Mouse (Mus musculus): ENCODE data around the gene Zfp318. TPM values are rescaled to one million over a fixed set of nuclear protein-coding genes. Genes with fewer than 3 reads are reported as not detected.
A peak's percentile ranks its signal among the peaks of the same experiment; 100 is the strongest.

Gene Zfp318
- 10 to 100 TPM; 93.1 to 96.1 TPM for total RNA-seq (2021)

- intact Hi-C loops (cut with DNase I): loop anchor here (5.0 kb wide), 1 partner anchor 116 kb away; no protein-coding TSS in a partner anchor
- DNase-seq: peak; percentile 98
Measured at GRCm38 (mm10) chr17:46383294-46384060, at the start of gene Zfp318. Zfp318 (plus strand) TSS chr17:46383731.

DNA sequence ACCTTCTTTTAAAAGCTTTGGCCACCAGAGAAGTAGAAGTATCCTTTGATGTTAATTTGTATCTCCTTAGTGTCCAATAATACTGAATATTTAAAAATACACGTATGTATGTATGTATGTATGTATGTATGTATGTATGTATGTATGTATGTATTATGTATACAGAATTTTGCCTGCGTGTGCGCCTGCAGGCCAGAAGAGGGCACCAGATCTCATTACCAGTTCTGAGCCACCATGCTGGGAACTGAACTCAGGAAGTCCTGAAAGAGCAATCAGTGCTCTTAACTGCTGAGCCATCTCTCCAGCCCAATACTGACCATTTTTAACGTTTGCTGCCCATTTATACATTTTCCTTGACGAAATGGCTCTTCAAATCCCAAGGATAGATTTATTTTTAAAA is 47.1 kb upstream of the Zfp318 start:
- intact Hi-C loops (cut with DNase I): no loop called here
- no peak for DNase-seq

DNA sequence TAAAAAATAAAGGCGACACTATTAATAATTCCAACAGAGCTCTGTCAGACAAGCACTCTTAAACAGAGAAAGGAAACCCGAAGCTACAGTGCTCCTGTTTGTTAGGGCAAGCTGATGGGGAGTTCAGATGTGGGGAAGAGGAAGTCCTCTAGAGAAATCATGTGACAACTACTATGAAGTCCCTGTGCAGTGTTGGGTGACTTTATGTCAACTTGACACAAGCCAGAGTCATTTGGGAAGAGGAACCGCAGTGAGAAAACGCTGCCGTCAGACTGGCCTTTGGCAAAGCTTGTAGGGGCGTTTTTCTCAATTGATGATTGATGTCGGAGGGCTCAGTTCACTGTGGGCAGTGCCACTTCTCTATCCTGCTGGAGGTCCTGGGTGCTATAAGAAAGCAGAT is 42.3 kb upstream of the Zfp318 start:
- intact Hi-C loops (cut with DNase I): no loop called here
- DNase-seq: no peak

- intact Hi-C loops (cut with DNase I): no loop called here
- DNase-seq: no peak
Measured at GRCm38 (mm10) chr17:46351026-46351700, 32.4 kb upstream of the Zfp318 start.

DNA sequence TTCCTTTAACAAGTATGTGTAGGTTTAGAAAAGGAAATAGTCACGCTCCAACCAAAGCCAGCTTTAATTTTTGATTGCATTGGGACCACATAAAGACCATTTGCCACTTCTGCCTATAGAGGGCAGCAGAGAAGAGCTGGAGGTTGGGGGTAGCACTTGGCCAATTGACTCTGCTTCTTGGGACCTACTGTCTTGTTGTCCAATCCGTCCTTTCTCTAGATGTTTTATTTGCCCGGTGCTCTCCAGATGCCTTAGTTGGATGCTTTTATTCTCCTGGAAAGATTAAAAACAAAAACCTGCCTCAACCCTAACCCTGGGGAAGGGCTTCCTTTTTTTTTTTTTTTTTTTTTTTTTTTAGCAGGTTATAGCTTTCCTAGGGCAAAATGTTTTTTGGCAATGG is 11.7 kb upstream of the Zfp318 start:
- intact Hi-C loops (cut with DNase I): no loop called here
- peak; percentile 4 for DNase-seq

DNA sequence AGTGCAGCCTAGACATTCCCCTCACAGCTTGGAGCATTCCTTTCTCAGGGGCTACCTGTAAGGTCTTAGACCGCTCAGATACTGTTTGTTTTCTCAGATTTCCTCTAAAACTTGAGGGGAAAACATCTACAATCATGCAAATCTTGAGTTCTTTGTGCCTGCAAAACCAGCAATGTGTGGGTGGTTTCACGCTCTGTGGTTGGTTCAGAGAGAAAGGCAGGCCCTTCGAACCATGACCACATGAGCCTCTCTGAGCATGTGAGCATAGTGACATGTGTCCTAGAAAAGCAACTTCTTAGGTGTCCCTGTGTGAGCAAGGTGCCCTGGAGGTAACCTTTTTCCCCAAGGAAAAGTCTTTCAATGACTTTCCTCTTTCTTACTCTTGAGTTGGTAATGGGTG is 5.0 kb upstream of the Zfp318 start:
- intact Hi-C loops (cut with DNase I): no loop called here
- DNase-seq: no peak

- peak; percentile 25 for DNase-seq
- intact Hi-C loops (cut with DNase I): loop anchor here (5.0 kb wide), 1 partner anchor 117 kb away; no protein-coding TSS in a partner anchor
Measured at GRCm38 (mm10) chr17:46384061-46384801, 700 bp downstream of the Zfp318 start.

DNA sequence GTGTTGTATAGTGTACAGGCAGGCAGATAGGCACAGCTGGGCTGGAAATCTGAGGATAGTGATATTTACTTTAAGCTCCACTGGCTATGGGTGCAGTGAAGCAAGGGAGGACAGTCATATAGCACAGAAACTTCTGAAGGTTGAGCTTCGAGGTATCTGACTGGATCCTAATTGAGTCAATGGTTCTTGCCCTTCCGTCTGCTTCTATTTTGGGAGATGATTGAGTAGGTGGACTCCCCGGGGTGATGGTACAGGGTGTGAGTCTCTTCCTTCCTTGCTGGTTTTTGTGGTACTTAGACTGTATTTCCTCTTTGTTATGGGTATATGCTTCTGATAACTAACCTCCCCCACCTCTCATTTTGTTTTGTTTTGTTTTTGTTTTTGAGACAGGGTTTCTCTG is 4.7 kb downstream of the Zfp318 start:
- intact Hi-C loops (cut with DNase I): no loop called here
- DNase-seq: no peak

DNA sequence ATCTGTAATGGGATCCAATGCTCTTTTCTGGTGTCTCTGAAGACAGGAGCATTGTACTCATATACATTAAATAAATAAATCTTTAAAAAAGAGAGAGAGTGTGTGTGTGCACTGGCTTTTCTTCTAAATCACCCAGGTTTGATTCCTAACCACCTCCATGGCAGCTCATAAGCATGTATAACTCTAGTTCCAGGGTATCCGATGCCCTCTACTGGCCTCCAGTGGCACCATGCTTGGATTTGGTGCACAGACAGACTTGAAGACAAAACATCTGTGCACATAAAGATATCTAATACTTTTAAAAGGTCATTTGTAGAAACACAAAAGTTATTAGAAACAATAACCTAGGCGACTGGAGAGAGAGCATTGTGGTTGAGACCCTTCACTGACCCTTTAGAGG is 9.5 kb downstream of the Zfp318 start:
- peak; percentile 32 for DNase-seq
- intact Hi-C loops (cut with DNase I): no loop called here

DNA sequence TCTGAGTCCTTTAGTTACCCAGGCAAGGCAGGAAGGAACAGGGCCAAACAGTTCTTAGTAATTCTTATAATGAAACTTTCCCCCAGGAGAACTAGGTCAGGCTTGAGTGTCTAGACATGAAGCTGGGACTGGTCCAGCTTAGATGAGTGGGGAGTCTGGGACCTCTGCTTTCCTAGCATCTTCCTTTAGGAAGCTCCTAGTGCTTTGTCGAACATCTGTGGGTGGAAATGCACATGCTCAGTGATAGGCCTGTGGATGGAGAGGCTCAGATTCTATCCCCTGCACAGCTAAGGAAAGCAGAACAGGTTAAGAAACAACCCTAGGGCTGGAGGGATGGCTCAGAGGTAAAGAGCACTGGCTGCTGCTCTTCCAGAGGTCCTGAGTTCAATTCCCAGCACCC is 11.1 kb downstream of the Zfp318 start:
- intact Hi-C loops (cut with DNase I): no loop called here
- DNase-seq: no peak

DNA sequence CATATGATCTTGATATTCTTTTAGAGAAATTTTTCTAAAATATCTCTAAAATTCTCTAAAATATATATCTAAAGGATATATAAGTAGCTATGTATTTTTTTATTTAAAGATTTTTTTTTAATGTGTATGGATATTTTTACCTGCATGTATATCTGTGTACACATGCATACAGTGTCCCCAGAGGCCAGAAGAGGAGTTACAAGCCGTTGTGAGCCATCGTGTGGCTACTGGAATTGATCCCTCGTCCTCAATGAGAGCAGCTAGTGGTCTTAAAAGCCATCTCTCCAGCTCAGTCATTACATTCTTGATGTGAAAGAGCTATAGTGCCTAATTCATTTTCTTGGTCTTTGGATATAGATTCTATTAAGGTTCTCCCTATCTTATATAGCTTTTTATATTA is 24.9 kb downstream of the Zfp318 start:
- DNase-seq: no peak

DNA sequence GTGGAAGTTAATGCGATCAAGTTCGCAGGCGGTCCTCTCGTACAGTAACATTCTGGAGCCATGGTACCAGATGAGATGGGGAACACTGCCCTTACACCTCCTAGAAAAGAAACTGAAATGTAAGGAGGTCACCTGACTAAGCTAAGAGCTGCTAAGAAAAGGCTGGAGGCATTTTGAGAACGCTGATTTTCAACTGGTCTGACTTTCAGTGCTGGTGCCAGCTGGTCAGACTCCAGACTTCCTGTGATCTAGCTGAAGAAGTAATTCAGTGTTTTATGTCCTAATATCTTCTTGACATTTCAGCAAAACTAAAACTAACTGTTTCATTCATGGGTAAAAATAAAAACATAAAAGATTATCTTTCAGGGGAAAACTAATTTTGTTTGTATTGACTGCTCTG is 35.1 kb downstream of the Zfp318 start:
- DNase-seq: no peak
- intact Hi-C loops (cut with DNase I): no loop called here

More for the DNA sequence above, 24.9 kb downstream of the Zfp318 start:
- intact Hi-C loops (cut with DNase I): loop anchor here (5.0 kb wide), 1 partner anchor 676 kb away; the partner anchor contains the start of gene 1600014C23Rik

DNA sequence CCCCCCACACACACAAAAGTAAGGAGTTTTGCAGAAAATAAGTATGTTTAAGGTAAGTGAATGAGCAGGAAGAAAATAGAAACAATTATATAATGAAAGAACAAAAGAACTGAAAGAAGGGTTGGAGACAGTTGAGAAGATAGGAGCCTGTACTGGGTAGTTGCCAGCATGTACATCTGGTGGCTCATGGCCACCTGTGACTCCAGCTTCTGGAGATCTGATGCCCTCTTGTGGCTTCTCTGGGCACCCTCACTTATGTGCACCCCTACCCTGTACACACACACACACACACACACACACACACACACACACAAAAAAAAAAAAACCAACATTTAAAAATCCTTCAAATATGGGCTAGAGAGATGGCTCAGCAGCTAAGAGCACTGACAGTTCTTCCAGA is 36.2 kb downstream of the Zfp318 start:
- intact Hi-C loops (cut with DNase I): no loop called here
- DNase-seq: no peak

DNA sequence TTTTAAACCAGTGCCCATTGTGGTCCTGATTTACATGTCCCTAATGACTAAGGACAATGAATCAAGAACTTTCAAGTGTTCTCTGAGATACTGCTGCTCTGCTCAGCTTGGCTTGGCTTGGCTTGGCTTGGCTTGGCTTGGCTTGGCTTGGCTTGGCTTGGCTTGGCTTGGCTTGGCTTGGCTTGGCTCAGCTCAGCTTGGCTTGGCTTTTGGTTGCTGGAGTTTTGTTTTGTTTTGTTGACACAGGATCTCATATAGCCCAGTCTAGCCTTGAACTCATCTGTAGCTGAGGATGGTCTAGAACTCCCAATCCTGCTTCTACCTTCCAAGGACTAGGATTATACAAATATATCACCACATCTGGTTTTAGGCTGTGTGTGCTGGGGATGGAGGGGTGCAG is 43.0 kb downstream of the Zfp318 start:
- DNase-seq: no peak
- intact Hi-C loops (cut with DNase I): no loop called here

GRCm38 (mm10) chr17:46428761-46429414 is 45.4 kb downstream of the Zfp318 start, which contains the start of gene Crip3:
Crip3 (plus strand) TSS chr17:46428926.
- intact Hi-C loops (cut with DNase I): no loop called here
- no peak for DNase-seq

GRCm38 (mm10) chr17:46433627-46434026 is 50.1 kb downstream of the Zfp318 start:
- intact Hi-C loops (cut with DNase I): no loop called here
- DNase-seq: peak; percentile 38

- DNase-seq: peak; percentile 46
- intact Hi-C loops (cut with DNase I): no loop called here
Measured at GRCm38 (mm10) chr17:46436672-46437366, 53.3 kb downstream of the Zfp318 start.

DNA sequence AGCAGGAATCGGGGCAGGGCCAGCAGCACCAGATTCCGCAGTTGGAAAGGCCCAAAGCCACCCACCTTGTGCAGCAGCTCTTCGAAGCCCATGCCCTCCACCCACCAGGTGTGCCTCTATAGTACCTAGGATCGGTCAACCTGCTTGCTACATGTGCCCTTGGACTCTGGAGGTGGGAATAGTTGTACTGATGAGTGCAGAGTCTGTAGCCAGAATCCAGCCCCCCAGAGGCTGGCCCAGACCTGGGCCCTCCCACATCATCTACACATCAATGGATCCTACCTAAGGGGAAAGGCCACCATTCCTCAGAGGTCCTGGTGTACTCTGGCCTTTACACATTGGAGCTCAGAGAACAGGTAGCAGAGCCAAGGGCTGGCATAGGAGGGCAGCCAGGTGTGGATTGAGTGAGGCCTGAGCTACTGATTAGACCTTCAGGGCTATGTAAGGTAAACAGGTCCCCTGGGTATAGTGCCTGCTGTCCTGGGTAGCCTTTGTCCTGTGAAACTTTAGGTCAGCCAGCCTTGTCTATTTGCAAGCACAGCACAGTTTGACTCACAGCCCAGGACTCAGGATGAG is 54.9 kb downstream of the Zfp318 start, which contains the start of gene Slc22a7:
Gene Slc22a7, minus strand, starts transcription at position 160 of the 576 bp plus-strand sequence.
- intact Hi-C loops (cut with DNase I): no loop called here
- DNase-seq: no peak

DNA sequence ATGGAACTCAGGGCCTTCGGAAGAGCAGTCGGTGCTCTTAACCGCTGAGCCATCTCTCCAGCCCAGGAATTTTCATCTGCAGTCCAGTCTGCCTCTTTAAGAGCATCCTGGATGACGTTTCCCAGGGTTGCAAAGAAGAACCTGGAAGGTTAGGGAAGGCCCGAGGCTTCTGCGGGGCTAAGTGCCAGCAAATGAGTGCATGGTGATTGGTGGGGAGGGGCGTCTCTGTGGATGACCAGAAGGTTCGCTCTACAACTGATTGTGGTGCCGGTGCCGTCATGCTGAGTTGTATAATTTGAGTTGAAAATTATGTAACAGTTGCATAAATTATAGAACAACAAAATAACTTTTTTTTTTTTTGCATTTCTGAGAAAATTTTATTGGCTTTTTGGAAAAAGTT is 55.6 kb downstream of the Zfp318 start:
- intact Hi-C loops (cut with DNase I): no loop called here
- DNase-seq: no peak
